Mouse (Mus musculus) lung, embryonic 14.5 days (tissue): ENCODE data around the gene Ddo. TPM values are rescaled to one million over a fixed set of nuclear protein-coding genes. Genes with fewer than 3 reads are reported as not detected.
A peak's percentile ranks its signal among the peaks of the same experiment; 100 is the strongest.

Source experiments
- ATAC-seq: fragments of 200-750 bp; cut with Nextera tagmentation; 2 replicates; pipeline ENCODE4 v1.8.0; 2017; ENCODE audit warnings: mild to moderate bottlenecking, moderate TSS enrichment, moderate library complexity; ENCODE audit not compliant: insufficient read depth
- DNase-seq: peaks from one replicate; pipeline ENCODE4 v3.0.0-alpha.2; 2015
- H3K27ac ChIP-seq: fragments of 300-500 bp; sonication (generic); 2 replicates; pipeline ENCODE4 v1.5.1; 2014; ENCODE audit warnings: low read depth, mild to moderate bottlenecking, moderate library complexity
- H3K27me3 ChIP-seq: fragments of 300-500 bp; sonication (generic); 2 replicates; pipeline ENCODE4 v1.6.1; 2014; ENCODE audit warnings: low read length, control low read depth; ENCODE audit not compliant: insufficient read depth
- H3K36me3 ChIP-seq: fragments of 300-500 bp; sonication (generic); 2 replicates; pipeline ENCODE4 v1.6.1; 2014; ENCODE audit warnings: control low read depth; ENCODE audit not compliant: insufficient read depth
- H3K4me1 ChIP-seq: fragments of 300-500 bp; sonication (generic); 2 replicates; pipeline ENCODE4 v1.6.1; 2014; ENCODE audit warnings: antibody characterized with exemption, control low read depth; ENCODE audit not compliant: insufficient read depth
- H3K4me2 ChIP-seq: fragments of 300-500 bp; sonication (generic); 2 replicates; pipeline ENCODE4 v1.6.1; 2014; ENCODE audit warnings: mild to moderate bottlenecking
- H3K4me3 ChIP-seq: fragments of 300-500 bp; sonication (generic); 2 replicates; pipeline ENCODE4 v1.5.1; 2014; ENCODE audit warnings: low read depth, low read length
- H3K9ac ChIP-seq: fragments of 300-500 bp; sonication (generic); 2 replicates; pipeline ENCODE4 v1.6.1; 2014
- H3K9me3 ChIP-seq: fragments of 300-500 bp; sonication (generic); 2 replicates; pipeline ENCODE4 v1.6.1; 2016; ENCODE audit warnings: low read depth, low read length, control low read depth
- CTCF ChIP-seq: IDR thresholded peaks from 2 replicates; pipeline ENCODE4 v1.5.1; 2016; ENCODE audit warnings: antibody characterized with exemption, low read depth
- WGBS: fragments of 180-500 bp; shearing (Covaris S2); extraction: QIAGEN DNeasy Blood & Tissue Kit; methylation state at CpG from one replicate; pipeline ENCODE4 v1.1.7; 2014; 5-methylcytosine and 5-hydroxymethylcytosine counted together
- polyA plus RNA-seq: library from polyadenylated mRNA; unstranded; fragments of >200 nt; fragmentation: Nextera tagmentation; extraction: Ambion mirVana; gene quantifications from 2 replicates; pipeline ENCODE4 v1.2.1, GENCODE M21; 2014

The Ddo gene
- polyA plus RNA-seq, 1 experiment from 2014 or later = 1.8 TPM

- TF ChIP-seq CTCF = peak; percentile 79
- H3K9ac ChIP-seq = no peak overlapping the region
- H3K27me3 ChIP-seq = no peaks in the 10 kb centered on the region
- H3K36me3 ChIP-seq = no peaks in the 10 kb centered on the region
- H3K4me3 ChIP-seq = no peak overlapping the region
- 0 out of 2 replicates have a peak, but pooled peaks cover 4% of the 10 kb centered on the region for H3K4me1 ChIP-seq
- peak overlapping the region; percentile 44; the same call in 1 of the 2 replicates for H3K4me2 ChIP-seq
- 0 out of 2 replicates have a peak overlapping the region, but pooled peaks have one; percentile 1 for H3K27ac ChIP-seq
- ATAC-seq (0 out of 2 replicates have a peak, but pooled peaks have one; percentile 24), DNase-seq (peak; percentile 67)
- WGBS = 72% methylated on average over 7 of the region's 7 CpGs
- H3K9me3 ChIP-seq = no peaks in the 10 kb centered on the region
Measured at GRCm38 (mm10) chr10:40629140-40629539, 671 bp upstream of the Ddo start.

- 49% methylated on average over 5 of the region's 5 CpGs for WGBS
- no peak for TF ChIP-seq CTCF
- 0 out of 2 replicates have a peak, but pooled peaks cover 4% of the 10 kb centered on the region for H3K4me1 ChIP-seq
- peak overlapping the region; percentile 1; the same call in 1 of the 2 replicates for H3K27ac ChIP-seq
- peak overlapping the region; percentile 44 for H3K4me2 ChIP-seq
- ATAC-seq = peak; percentile 24; the same call in 1 of the 2 replicates
- 0 out of 2 replicates have a peak overlapping the region, but pooled peaks have one; percentile 10 for H3K4me3 ChIP-seq
- DNase-seq = peak; percentile 10
- H3K27me3 ChIP-seq = no peaks in the 10 kb centered on the region
- no peaks in the 10 kb centered on the region for H3K9me3 ChIP-seq
- H3K9ac ChIP-seq = no peak overlapping the region
- H3K36me3 ChIP-seq = no peaks in the 10 kb centered on the region
Measured at GRCm38 (mm10) chr10:40630457-40630856, 646 bp downstream of the Ddo start.

- ATAC-seq (no peak), DNase-seq (no peak)
- Histone ChIP-seq H3K36me3 (no peaks in the 10 kb centered on the region), H3K4me1 (0 out of 2 replicates have a peak, but pooled peaks cover 4% of the 10 kb centered on the region), H3K4me2 (no peak overlapping the region), H3K27me3 (no peaks in the 10 kb centered on the region), H3K9me3 (no peaks in the 10 kb centered on the region), H3K27ac (no peak overlapping the region), H3K4me3 (no peak overlapping the region), H3K9ac (no peak overlapping the region)
- 67% methylated on average over 9 of the region's 9 CpGs for WGBS
- TF ChIP-seq CTCF = no peak
Measured at GRCm38 (mm10) chr10:40630961-40631360, 1.1 kb downstream of the Ddo start.

GRCm38 (mm10) chr10:40632087-40632486, 2.3 kb downstream of the Ddo start:
- no peak for DNase-seq
- no peak for TF ChIP-seq CTCF
- no peaks in the 10 kb centered on the region for H3K36me3 ChIP-seq
- 0 out of 2 replicates have a peak, but pooled peaks cover 4% of the 10 kb centered on the region for H3K4me1 ChIP-seq
- no peak for ATAC-seq
- no peak overlapping the region for H3K9ac ChIP-seq
- H3K27me3 ChIP-seq = no peaks in the 10 kb centered on the region
- no peaks in the 10 kb centered on the region for H3K9me3 ChIP-seq
- no peak overlapping the region for H3K27ac ChIP-seq
- no peak overlapping the region for H3K4me3 ChIP-seq
- 83% methylated on average over 3 of the region's 3 CpGs for WGBS
- H3K4me2 ChIP-seq = no peak overlapping the region

- WGBS = 25% methylated on average over 10 of the region's 10 CpGs
- Histone ChIP-seq H3K36me3 (no peaks in the 10 kb centered on the region), H3K9ac (no peak overlapping the region), H3K27me3 (no peaks in the 10 kb centered on the region), H3K4me2 (no peak overlapping the region), H3K4me1 (0 out of 2 replicates have a peak, but pooled peaks cover 3% of the 10 kb centered on the region), H3K4me3 (no peak overlapping the region), H3K27ac (no peak overlapping the region), H3K9me3 (no peaks in the 10 kb centered on the region)
- ATAC-seq (no peak), DNase-seq (no peak)
- no peak for TF ChIP-seq CTCF
Measured at GRCm38 (mm10) chr10:40637331-40637730, 7.5 kb downstream of the Ddo start.

- peak; percentile 25 for DNase-seq
- ATAC-seq = 0 out of 2 replicates have a peak, but pooled peaks have one; percentile 49
- 52% methylated on average over 7 of the region's 7 CpGs for WGBS
- 0 out of 2 replicates have a peak, but pooled peaks cover 3% of the 10 kb centered on the region for H3K4me1 ChIP-seq
- no peaks in the 10 kb centered on the region for H3K9me3 ChIP-seq
- H3K27ac ChIP-seq = no peak overlapping the region
- H3K9ac ChIP-seq = no peak overlapping the region
- no peak overlapping the region for H3K4me3 ChIP-seq
- H3K36me3 ChIP-seq = no peaks in the 10 kb centered on the region
- H3K4me2 ChIP-seq = no peak overlapping the region
- no peak for TF ChIP-seq CTCF
- no peaks in the 10 kb centered on the region for H3K27me3 ChIP-seq
Measured at GRCm38 (mm10) chr10:40638276-40638675, 8.5 kb downstream of the Ddo start.

- WGBS = 62% methylated on average over 26 of the region's 26 CpGs
- Histone ChIP-seq H3K4me2 (no peak overlapping the region), H3K4me3 (no peak overlapping the region), H3K9me3 (no peaks in the 10 kb centered on the region), H3K9ac (no peak overlapping the region), H3K27ac (no peak overlapping the region), H3K4me1 (0 out of 2 replicates have a peak, but pooled peaks cover 3% of the 10 kb centered on the region), H3K27me3 (no peaks in the 10 kb centered on the region), H3K36me3 (no peaks in the 10 kb centered on the region)
- DNase-seq = no peak
- no peak for ATAC-seq
- TF ChIP-seq CTCF = no peak
Measured at GRCm38 (mm10) chr10:40638823-40639819, 9.3 kb downstream of the Ddo start.
